Mouse (Mus musculus) heart, embryonic 11.5 days (tissue): ENCODE results near the gene Pmpca. TPM values are rescaled to one million over a fixed set of nuclear protein-coding genes. Genes with fewer than 3 reads are reported as not detected.
"Not testable (repeated sequence)": the region's sequence is repeated elsewhere in the genome, so short reads cannot be mapped to it uniquely, and the experiment has no call there.

Experiments
- ATAC-seq: fragments of 200-750 bp; cut with Nextera tagmentation; replicated peaks from 2 replicates; pipeline ENCODE4 v1.8.0; 2017; ENCODE audit warnings: moderate library complexity; ENCODE audit not compliant: insufficient number of reproducible peaks, low FRiP score, low TSS enrichment
- H3K27ac ChIP-seq: fragments of 300-500 bp; sonication (generic); 2 replicates; pipeline ENCODE4 v1.5.1; 2014; ENCODE audit warnings: mild to moderate bottlenecking, low read depth, low read length
- H3K27me3 ChIP-seq: fragments of 300-500 bp; sonication (generic); 2 replicates; pipeline ENCODE4 v1.6.1; 2014; ENCODE audit warnings: mild to moderate bottlenecking, low read length, mixed read lengths; ENCODE audit not compliant: control insufficient read depth, insufficient read depth
- H3K36me3 ChIP-seq: fragments of 300-500 bp; sonication (generic); 2 replicates; pipeline ENCODE4 v1.6.1; 2014; ENCODE audit warnings: mild to moderate bottlenecking, low read length, moderate library complexity, mixed read lengths; ENCODE audit not compliant: control insufficient read depth, insufficient read depth
- H3K4me1 ChIP-seq: fragments of 300-500 bp; sonication (generic); 2 replicates; pipeline ENCODE4 v1.6.1; 2014; ENCODE audit warnings: low read length; ENCODE audit not compliant: control insufficient read depth, insufficient read depth
- H3K4me2 ChIP-seq: fragments of 300-500 bp; sonication (generic); 2 replicates; pipeline ENCODE4 v1.6.1; 2014; ENCODE audit warnings: mild to moderate bottlenecking, moderate library complexity
- H3K4me3 ChIP-seq: fragments of 300-500 bp; sonication (generic); 2 replicates; pipeline ENCODE4 v1.5.1; 2014; ENCODE audit warnings: low read depth, low read length
- H3K9ac ChIP-seq: fragments of 300-500 bp; sonication (generic); 2 replicates; pipeline ENCODE4 v1.6.1; 2014; ENCODE audit warnings: mild to moderate bottlenecking, low read depth, low read length, moderate library complexity
- H3K9me3 ChIP-seq: fragments of 300-500 bp; sonication (generic); replicated peaks from 2 replicates; pipeline ENCODE4 v1.6.1; 2016; ENCODE audit warnings: low read length; ENCODE audit not compliant: control insufficient read depth
- WGBS: fragments of 180-500 bp; shearing (Covaris S2); extraction: QIAGEN DNeasy Blood & Tissue Kit; methylation state at CpG from one replicate; pipeline ENCODE4 v1.1.7; 2014; ENCODE audit not compliant: insufficient replicate concordance; 5-methylcytosine and 5-hydroxymethylcytosine counted together
- polyA plus RNA-seq: library from polyadenylated mRNA; unstranded; fragments of >200 nt; fragmentation: Nextera tagmentation; extraction: Ambion mirVana; gene quantifications from 2 replicates; pipeline ENCODE4 v1.2.1, GENCODE M21; 2014

Pmpca gene
- polyA plus RNA-seq, 1 experiment from 2014 or later, result 112 TPM

- no peak overlapping the region for H3K9ac ChIP-seq
- ATAC-seq, result no peak
- WGBS, result 73% methylated on average over 5 of the region's 5 CpGs
- H3K9me3 ChIP-seq, result no peaks in the 10 kb centered on the region
- no peaks in the 10 kb centered on the region for H3K27me3 ChIP-seq
- peaks cover 17% of the 10 kb centered on the region for H3K36me3 ChIP-seq
- no peak overlapping the region for H3K4me3 ChIP-seq
- no peak overlapping the region for H3K4me2 ChIP-seq
- no peak overlapping the region for H3K27ac ChIP-seq
- peaks cover 4% of the 10 kb centered on the region; the same call in 1 of the 2 replicates for H3K4me1 ChIP-seq
These were observed 26.1 kb upstream of the Pmpca start for GRCm38 (mm10) chr2:26362991-26363390.

GRCm38 (mm10) chr2:26363481-26363880, 25.7 kb upstream of the Pmpca start:
- Histone ChIP-seq H3K9ac (no peak overlapping the region), H3K27me3 (no peaks in the 10 kb centered on the region), H3K36me3 (peaks cover 17% of the 10 kb centered on the region), H3K4me1 (peaks cover 4% of the 10 kb centered on the region; the same call in 1 of the 2 replicates), H3K9me3 (no peaks in the 10 kb centered on the region), H3K4me2 (no peak overlapping the region), H3K27ac (no peak overlapping the region), H3K4me3 (no peak overlapping the region)
- WGBS, result 66% methylated on average over 5 of the region's 5 CpGs
- no peak for ATAC-seq

GRCm38 (mm10) chr2:26364738-26365465, 24.2 kb upstream of the Pmpca start:
- ATAC-seq, result no peak

GRCm38 (mm10) chr2:26367911-26368310, 21.2 kb upstream of the Pmpca start:
- peaks cover 37% of the 10 kb centered on the region for H3K36me3 ChIP-seq
- 87% methylated on average over 6 of the region's 6 CpGs for WGBS

More at GRCm38 (mm10) chr2:26364738-26365465, 24.2 kb upstream of the Pmpca start:
- H3K4me3 ChIP-seq, result no peak overlapping the region
- no peak overlapping the region for H3K9ac ChIP-seq
- H3K27ac ChIP-seq, result peak overlapping the region; percentile 5
- no peaks in the 10 kb centered on the region for H3K9me3 ChIP-seq
- peaks cover 26% of the 10 kb centered on the region for H3K36me3 ChIP-seq
- WGBS, result 71% methylated on average over 10 of the region's 10 CpGs
- H3K4me2 ChIP-seq, result no peak overlapping the region
- H3K4me1 ChIP-seq, result peaks cover 4% of the 10 kb centered on the region; the same call in 1 of the 2 replicates
- no peaks in the 10 kb centered on the region for H3K27me3 ChIP-seq

GRCm38 (mm10) chr2:26368572-26368971, 20.6 kb upstream of the Pmpca start:
- no peak overlapping the region for H3K27ac ChIP-seq
- 73% methylated on average over 1 of the region's 1 CpGs for WGBS
- peaks cover 4% of the 10 kb centered on the region; the same call in 1 of the 2 replicates for H3K4me1 ChIP-seq
- no peaks in the 10 kb centered on the region for H3K27me3 ChIP-seq
- ATAC-seq, result no peak
- H3K9ac ChIP-seq, result no peak overlapping the region
- no peak overlapping the region for H3K4me2 ChIP-seq
- H3K4me3 ChIP-seq, result no peak overlapping the region
- H3K9me3 ChIP-seq, result no peaks in the 10 kb centered on the region
- peaks cover 43% of the 10 kb centered on the region for H3K36me3 ChIP-seq

More at GRCm38 (mm10) chr2:26367911-26368310, 21.2 kb upstream of the Pmpca start:
- H3K4me2 ChIP-seq, result no peak overlapping the region
- no peaks in the 10 kb centered on the region for H3K9me3 ChIP-seq
- ATAC-seq, result no peak
- no peaks in the 10 kb centered on the region for H3K27me3 ChIP-seq
- no peak overlapping the region for H3K4me3 ChIP-seq
- no peak overlapping the region for H3K9ac ChIP-seq
- H3K27ac ChIP-seq, result no peak overlapping the region
- H3K4me1 ChIP-seq, result peaks cover 4% of the 10 kb centered on the region; the same call in 1 of the 2 replicates

GRCm38 (mm10) chr2:26372396-26372795, 16.7 kb upstream of the Pmpca start:
- Histone ChIP-seq H3K4me2 (no peak overlapping the region), H3K9ac (no peak overlapping the region), H3K4me1 (no peaks in the 10 kb centered on the region), H3K27ac (no peak overlapping the region), H3K4me3 (no peak overlapping the region), H3K36me3 (peaks cover 49% of the 10 kb centered on the region), H3K27me3 (no peaks in the 10 kb centered on the region), H3K9me3 (no peaks in the 10 kb centered on the region)
- 88% methylated on average over 8 of the region's 8 CpGs for WGBS
- no peak for ATAC-seq

- H3K9me3 ChIP-seq, result no peaks in the 10 kb centered on the region
- under 1% methylated on average over 38 of the region's 38 CpGs for WGBS
- no peak within 1 kb of the TSS for H3K27ac ChIP-seq
- peak; percentile 87 for ATAC-seq
- peak within 1 kb of the TSS; percentile 92 for H3K4me2 ChIP-seq
- H3K4me1 ChIP-seq, result peaks cover 4% of the 10 kb centered on the region
- H3K4me3 ChIP-seq, result peak within 1 kb of the TSS; percentile 89
- H3K27me3 ChIP-seq, result no peaks in the 10 kb centered on the region
- H3K36me3 ChIP-seq, result peaks cover 42% of the 10 kb centered on the region
- H3K9ac ChIP-seq, result peak within 1 kb of the TSS; percentile 85
These were observed 8.9 kb upstream of the Pmpca start, which contains the start of gene Snapc4 for GRCm38 (mm10) chr2:26380131-26380771. Snapc4 (minus strand) TSS chr2:26380653.

GRCm38 (mm10) chr2:26380871-26381270, 8.3 kb upstream of the Pmpca start:
- 30% methylated on average over 6 of the region's 6 CpGs for WGBS
- Histone ChIP-seq H3K9ac (peak overlapping the region; percentile 85), H3K4me2 (peak overlapping the region; percentile 92), H3K4me3 (peak overlapping the region; percentile 89), H3K36me3 (peaks cover 41% of the 10 kb centered on the region)
- not testable (repeated sequence) for H3K27ac ChIP-seq, H3K9me3 ChIP-seq, H3K4me1 ChIP-seq, H3K27me3 ChIP-seq
- 0 out of 2 replicates have a peak, but pooled peaks have one; percentile 6 for ATAC-seq
